Mouse (Mus musculus): Measurements from ENCODE around the gene Ranbp10.

GRCm38 (mm10) chr8:105788241-105788640, 38.9 kb downstream of the Ranbp10 start:
- TF ChIP-seq CTCF (IDR thresholded peaks at IDR 0.05) (peak; percentile 89), POLR2A (IDR thresholded peaks at IDR 0.05; ENCODE audit: insufficient read depth, low read depth, low read length) (no peak), EP300 (IDR thresholded peaks at IDR 0.05; ENCODE audit: insufficient read depth, low read depth, low read length) (no peak)
